Mouse (Mus musculus) forebrain, embryonic 16.5 days (tissue): ENCODE measurements at regions not wholly inside any gene's neighbourhood (a gene's known extent, or its start where the extent isn't known, plus 50 kb on each side); places are given as distances from the start of the nearest gene placed in this dataset.

ENCODE experiments used
- ATAC-seq: fragments of 200-750 bp; cut with Nextera tagmentation; 2 replicates; pipeline ENCODE4 v1.8.0; 2017; ENCODE audit warnings: mild to moderate bottlenecking, moderate library complexity
- H3K27ac ChIP-seq: fragments of 300-500 bp; sonication (generic); 2 replicates; pipeline ENCODE4 v1.5.1; 2014; ENCODE audit warnings: low read length, control low read depth
- H3K27me3 ChIP-seq: fragments of 300-500 bp; sonication (generic); replicated peaks from 2 replicates; pipeline ENCODE4 v1.6.1; 2014; ENCODE audit warnings: low read length; ENCODE audit not compliant: control insufficient read depth, insufficient read depth
- H3K36me3 ChIP-seq: fragments of 300-500 bp; sonication (generic); 2 replicates; pipeline ENCODE4 v1.6.1; 2014; ENCODE audit not compliant: control insufficient read depth, insufficient read depth
- H3K4me1 ChIP-seq: fragments of 300-500 bp; sonication (generic); replicated peaks from 2 replicates; pipeline ENCODE4 v1.6.1; 2014; ENCODE audit warnings: low read length; ENCODE audit not compliant: control insufficient read depth, insufficient read depth
- H3K4me2 ChIP-seq: fragments of 300-500 bp; sonication (generic); 2 replicates; pipeline ENCODE4 v1.6.1; 2014; ENCODE audit warnings: mild to moderate bottlenecking, low read length, control low read depth
- H3K4me3 ChIP-seq: fragments of 300-500 bp; sonication (generic); replicated peaks from 2 replicates; pipeline ENCODE4 v1.5.1; 2014; ENCODE audit warnings: mild to moderate bottlenecking, low read length, control low read depth
- H3K9ac ChIP-seq: fragments of 300-500 bp; sonication (generic); replicated peaks from 2 replicates; pipeline ENCODE4 v1.6.1; 2014; ENCODE audit warnings: low read depth, low read length, control low read depth
- H3K9me3 ChIP-seq: fragments of 300-500 bp; sonication (generic); 2 replicates; pipeline ENCODE4 v1.6.1; 2016; ENCODE audit warnings: low read length; ENCODE audit not compliant: control insufficient read depth
- WGBS: fragments of 180-500 bp; shearing (Covaris S2); extraction: QIAGEN DNeasy Blood & Tissue Kit; methylation state at CpG from one replicate; pipeline ENCODE4 v1.1.7; 2014; 5-methylcytosine and 5-hydroxymethylcytosine counted together

DNA sequence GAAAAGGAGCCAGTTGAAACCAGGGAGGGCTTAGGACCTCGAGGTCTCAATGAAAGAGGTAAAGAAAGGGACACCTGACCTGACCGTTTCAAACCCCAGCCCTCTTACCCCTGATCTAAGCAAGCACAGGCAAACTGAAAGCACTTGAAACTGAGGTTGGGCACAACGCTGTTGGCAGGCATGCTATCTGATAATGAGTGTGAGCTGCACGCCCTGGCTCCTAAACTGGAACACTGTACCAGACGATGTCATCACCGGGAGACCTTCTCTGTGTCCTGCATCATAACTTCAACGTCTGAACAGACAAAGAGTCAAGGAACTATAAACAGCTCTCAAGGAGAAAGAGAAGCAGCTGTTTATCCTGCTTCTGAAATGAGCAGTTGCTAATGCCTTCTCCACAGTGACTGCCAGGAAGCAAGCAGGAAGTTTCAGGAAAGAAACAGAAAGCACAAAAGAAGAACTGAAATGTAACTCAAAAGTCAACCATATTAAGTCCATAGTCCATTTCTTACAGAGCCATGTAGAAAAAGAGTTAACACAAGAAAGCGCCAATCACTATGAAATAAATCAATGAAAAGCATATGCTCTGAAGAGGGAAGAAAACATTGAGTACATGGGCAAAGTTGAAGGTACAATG, 301.3 kb downstream of the Epha4 start:
- H3K4me1 ChIP-seq, result 0 out of 2 replicates have a peak, but pooled peaks cover 5% of the 10 kb centered on the region
- WGBS, result 47% methylated on average over 8 of the region's 8 CpGs
- no peak overlapping the region for H3K9ac ChIP-seq
- H3K9me3 ChIP-seq, result no peaks in the 10 kb centered on the region
- H3K27ac ChIP-seq, result no peak overlapping the region
- no peak overlapping the region for H3K4me2 ChIP-seq
- ATAC-seq, result no peak
- no peaks in the 10 kb centered on the region for H3K27me3 ChIP-seq
- H3K4me3 ChIP-seq, result no peak overlapping the region
- H3K36me3 ChIP-seq, result no peaks in the 10 kb centered on the region

DNA sequence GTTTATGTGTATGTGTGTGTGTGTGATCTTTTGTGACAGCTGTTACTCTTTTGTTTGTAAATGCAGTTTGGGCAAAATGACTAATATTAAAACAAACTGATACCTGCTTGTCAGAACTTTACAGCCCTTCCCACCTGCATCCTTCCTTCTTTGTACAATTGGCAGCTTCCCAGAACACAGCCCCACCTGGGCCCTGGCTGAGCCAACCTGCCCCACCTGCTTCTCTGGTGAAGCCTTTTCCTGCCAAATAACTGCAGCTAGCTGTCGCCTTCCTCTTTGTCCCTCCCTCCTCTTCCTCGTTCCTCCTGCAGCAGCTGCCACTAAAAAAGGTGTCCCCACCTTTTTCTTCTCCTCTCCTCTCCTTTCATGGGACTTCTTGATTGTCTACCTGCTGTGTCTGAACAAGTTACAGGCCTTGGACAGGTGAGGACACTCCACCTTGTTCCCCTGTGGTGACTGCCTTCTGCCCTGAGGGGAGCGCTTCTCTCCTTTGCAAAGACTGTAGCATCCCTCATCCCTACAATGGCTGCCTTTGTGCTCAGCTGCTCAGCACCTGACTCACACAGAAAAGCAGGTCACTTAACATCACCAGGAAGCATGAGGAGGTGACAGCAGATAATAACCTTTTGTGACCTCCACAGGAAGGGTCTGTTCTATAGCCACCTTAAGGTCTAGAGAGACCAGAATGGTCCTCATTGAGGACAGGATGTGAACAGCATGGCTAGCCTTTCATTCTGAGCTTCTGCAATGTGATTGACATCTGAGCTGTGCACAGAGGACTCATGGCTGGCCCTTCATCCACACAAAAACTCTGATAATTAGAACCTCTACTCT, 295.2 kb downstream of the Epha4 start:
- no peak for ATAC-seq
- Histone ChIP-seq H3K27me3 (no peaks in the 10 kb centered on the region), H3K9ac (no peak overlapping the region), H3K4me3 (no peak overlapping the region), H3K27ac (no peak overlapping the region), H3K4me2 (no peak overlapping the region), H3K4me1 (no peaks in the 10 kb centered on the region), H3K36me3 (no peaks in the 10 kb centered on the region), H3K9me3 (no peaks in the 10 kb centered on the region)
- WGBS, result 59% methylated on average over 3 of the region's 3 CpGs

DNA sequence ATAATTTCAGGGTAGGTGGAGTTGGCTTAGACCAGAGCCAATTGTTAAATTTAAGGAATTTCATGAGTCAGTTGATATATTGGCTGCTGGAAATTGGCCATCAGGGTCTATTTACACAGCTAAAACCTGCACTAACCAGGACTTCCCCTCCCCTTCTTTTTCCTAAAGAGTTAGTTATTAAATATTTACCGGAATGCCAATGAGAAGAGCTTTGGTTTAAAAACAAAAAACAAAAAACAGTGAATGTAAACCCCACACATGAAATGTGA, 294.6 kb downstream of the Epha4 start:
- Histone ChIP-seq H3K4me2 (no peak overlapping the region), H3K4me3 (no peak overlapping the region), H3K4me1 (no peaks in the 10 kb centered on the region), H3K36me3 (no peaks in the 10 kb centered on the region), H3K9me3 (no peaks in the 10 kb centered on the region), H3K27me3 (no peaks in the 10 kb centered on the region), H3K9ac (no peak overlapping the region), H3K27ac (no peak overlapping the region)
- ATAC-seq, result no peak
- 86% methylated on average over 1 of the region's 1 CpGs for WGBS

DNA sequence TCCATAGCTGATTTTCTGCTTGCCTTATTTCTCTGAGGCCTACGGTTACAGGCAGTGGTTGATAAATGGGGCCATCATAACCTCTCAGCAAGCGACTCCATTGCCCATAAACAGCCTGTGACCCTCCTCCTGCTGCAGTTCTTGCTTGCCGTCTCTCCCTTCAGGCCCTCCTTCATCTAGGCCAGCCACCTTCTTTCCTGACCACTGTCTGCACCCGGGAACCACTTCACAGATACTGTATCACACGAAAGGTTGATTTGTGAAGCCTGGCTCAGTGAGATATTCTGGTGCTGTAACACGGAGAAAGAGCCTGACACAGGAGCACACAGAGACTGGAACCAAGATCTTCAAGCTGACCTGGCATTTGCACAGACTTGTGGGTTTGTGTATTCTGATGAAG, 294.1 kb downstream of the Epha4 start:
- Histone ChIP-seq H3K36me3 (no peaks in the 10 kb centered on the region), H3K9me3 (no peaks in the 10 kb centered on the region), H3K4me1 (no peaks in the 10 kb centered on the region), H3K4me3 (no peak overlapping the region), H3K27me3 (no peaks in the 10 kb centered on the region), H3K27ac (no peak overlapping the region), H3K9ac (no peak overlapping the region), H3K4me2 (no peak overlapping the region)
- no peak for ATAC-seq
- 93% methylated on average over 6 of the region's 6 CpGs for whole genome bisulfite sequencing

DNA sequence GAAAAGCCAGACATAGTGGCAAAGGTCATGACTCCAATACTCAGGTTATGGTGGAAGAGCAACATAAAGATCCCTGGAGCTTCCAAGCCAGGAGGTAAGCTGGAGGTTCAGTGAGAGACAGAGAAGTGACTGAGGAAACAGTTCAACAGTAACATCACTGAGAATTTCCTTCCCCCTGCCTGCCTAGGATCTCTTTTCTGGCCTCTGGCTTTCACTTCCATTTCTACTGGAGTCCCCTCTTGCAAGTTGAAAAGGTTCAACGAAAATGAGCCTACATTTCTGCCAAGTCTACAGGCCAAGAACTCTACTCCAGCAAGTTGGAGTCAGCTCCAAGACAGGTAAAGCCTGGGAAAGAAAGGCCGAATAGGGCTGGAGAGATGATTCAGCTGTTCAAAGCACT, 293.0 kb downstream of the Epha4 start:
- Histone ChIP-seq H3K9me3 (no peaks in the 10 kb centered on the region), H3K9ac (no peak overlapping the region), H3K27me3 (no peaks in the 10 kb centered on the region), H3K27ac (no peak overlapping the region), H3K4me3 (no peak overlapping the region), H3K4me1 (no peaks in the 10 kb centered on the region), H3K4me2 (no peak overlapping the region), H3K36me3 (no peaks in the 10 kb centered on the region)
- no peak for ATAC-seq
- 84% methylated on average over 2 of the region's 2 CpGs for WGBS

DNA sequence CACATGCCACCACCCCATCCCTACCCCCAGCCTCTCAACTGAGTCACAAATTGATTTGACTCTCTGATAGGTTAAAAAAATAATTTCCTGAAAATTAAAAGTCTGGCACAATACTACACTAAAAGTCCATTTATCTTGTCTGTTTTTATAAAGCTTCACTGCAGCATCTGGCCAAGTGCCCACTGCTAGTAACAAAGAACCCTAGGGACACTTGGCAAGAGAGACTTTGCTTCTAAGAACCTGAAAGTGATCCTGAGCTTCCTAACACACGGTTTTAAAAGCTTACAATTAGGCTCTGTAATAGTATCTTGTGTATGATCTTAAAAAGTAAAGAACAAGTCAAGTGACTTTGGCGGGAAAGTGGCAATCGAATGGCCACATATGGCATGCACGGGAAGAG, 288.3 kb downstream of the Epha4 start:
- H3K27me3 ChIP-seq, result no peaks in the 10 kb centered on the region
- no peak overlapping the region for H3K4me2 ChIP-seq
- no peaks in the 10 kb centered on the region for H3K9me3 ChIP-seq
- H3K9ac ChIP-seq, result no peak overlapping the region
- ATAC-seq, result no peak
- no peak overlapping the region for H3K27ac ChIP-seq
- H3K4me1 ChIP-seq, result no peaks in the 10 kb centered on the region
- no peak overlapping the region for H3K4me3 ChIP-seq
- no peaks in the 10 kb centered on the region for H3K36me3 ChIP-seq
- WGBS, result 49% methylated on average over 4 of the region's 4 CpGs

DNA sequence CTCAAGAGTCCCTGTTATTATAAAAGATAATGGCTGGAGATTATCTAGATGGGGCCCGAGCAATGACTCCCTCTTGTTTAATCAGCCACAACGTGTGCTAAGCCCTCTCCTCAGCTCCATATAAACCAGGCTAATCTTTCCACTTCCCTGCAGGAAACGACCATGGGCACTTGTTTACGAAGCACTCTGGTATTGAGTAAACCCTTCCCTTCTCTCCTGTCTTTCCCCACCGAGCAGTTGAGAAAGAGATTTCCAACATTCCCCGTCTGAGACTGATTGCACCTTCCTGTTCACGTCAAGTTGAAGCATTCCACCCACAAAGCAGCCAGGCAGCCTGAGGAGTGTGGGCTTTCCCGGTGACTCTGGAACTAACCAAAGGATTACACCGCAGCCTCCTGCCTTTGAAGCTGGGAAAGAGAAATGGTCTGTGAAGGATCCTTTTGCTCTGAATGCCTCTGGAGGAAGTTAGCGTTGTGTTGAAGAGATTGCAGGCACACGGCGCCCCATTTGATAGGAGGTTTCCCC, 287.8 kb downstream of the Epha4 start:
- Histone ChIP-seq H3K27ac (no peak overlapping the region), H3K4me2 (no peak overlapping the region), H3K27me3 (no peaks in the 10 kb centered on the region), H3K9ac (no peak overlapping the region), H3K36me3 (no peaks in the 10 kb centered on the region), H3K9me3 (no peaks in the 10 kb centered on the region), H3K4me3 (no peak overlapping the region), H3K4me1 (no peaks in the 10 kb centered on the region)
- WGBS, result 18% methylated on average over 12 of the region's 12 CpGs
- no peak for ATAC-seq

DNA sequence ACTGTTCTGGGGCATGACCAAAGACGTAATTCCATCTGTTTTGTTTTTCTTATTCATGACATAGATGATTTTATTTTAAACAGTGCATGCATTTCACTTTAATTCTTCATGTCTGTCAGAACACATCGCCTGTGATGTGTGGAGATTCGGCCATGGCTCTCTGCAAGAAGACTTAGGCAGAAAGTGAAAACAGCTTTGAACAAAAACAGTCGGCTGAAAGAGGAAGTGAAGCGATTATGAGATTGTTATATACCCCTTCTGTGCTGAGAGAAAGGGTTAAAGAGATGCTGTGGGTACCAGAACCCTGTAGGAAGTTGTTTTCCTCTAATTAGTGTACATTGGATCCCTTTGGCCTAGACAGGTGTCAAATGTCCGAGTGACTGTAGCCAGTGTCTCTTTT, 287.1 kb downstream of the Epha4 start:
- no peak for ATAC-seq
- H3K4me1 ChIP-seq, result no peaks in the 10 kb centered on the region
- 57% methylated on average over 6 of the region's 6 CpGs for WGBS
- H3K9ac ChIP-seq, result no peak overlapping the region
- H3K36me3 ChIP-seq, result no peaks in the 10 kb centered on the region
- no peak overlapping the region for H3K4me3 ChIP-seq
- no peaks in the 10 kb centered on the region for H3K27me3 ChIP-seq
- H3K4me2 ChIP-seq, result no peak overlapping the region
- no peaks in the 10 kb centered on the region for H3K9me3 ChIP-seq
- H3K27ac ChIP-seq, result no peak overlapping the region

DNA sequence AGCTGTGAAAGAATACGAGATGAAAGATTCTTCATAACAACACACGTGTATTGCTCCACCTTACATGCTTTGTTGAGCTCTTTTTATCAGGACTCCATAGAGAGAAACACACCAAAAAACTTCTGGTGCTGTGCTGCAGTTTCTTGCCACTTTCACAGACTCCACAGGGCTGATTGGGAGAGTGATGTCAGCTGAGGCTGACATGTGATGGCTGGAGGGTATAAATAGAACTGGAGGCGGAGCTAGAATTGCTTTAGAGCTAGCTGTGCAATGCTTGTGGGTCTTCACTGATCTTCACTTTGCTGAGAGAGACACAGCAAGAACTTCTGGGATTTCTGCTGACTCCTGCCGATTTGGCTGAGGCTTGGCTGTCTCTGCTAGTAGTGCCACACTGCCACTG, 285.3 kb downstream of the Epha4 start:
- 72% methylated on average over 4 of the region's 4 CpGs for WGBS
- Histone ChIP-seq H3K27ac (no peak overlapping the region), H3K9me3 (no peaks in the 10 kb centered on the region), H3K9ac (no peak overlapping the region), H3K36me3 (no peaks in the 10 kb centered on the region), H3K4me3 (no peak overlapping the region), H3K4me1 (no peaks in the 10 kb centered on the region), H3K27me3 (no peaks in the 10 kb centered on the region), H3K4me2 (no peak overlapping the region)
- ATAC-seq, result no peak
